Mouse (Mus musculus) adrenal gland, adult 18-20 months (tissue): ENCODE data around the gene Eid2b. TPM values are rescaled to one million over a fixed set of nuclear protein-coding genes. Genes with fewer than 3 reads are reported as not detected.
"Not testable (repeated sequence)": the region's sequence is repeated elsewhere in the genome, so short reads cannot be mapped to it uniquely, and the experiment has no call there.

ENCODE experiments used
- DNase-seq, 2 experiments: peaks; one replicate each; pipeline ENCODE4 v3.0.0; 2021 to 2022; ENCODE audit warnings: low spot score in 2 of 2
- long read RNA-seq, 2 experiments: library from polyadenylated mRNA; stranded (forward); transcript quantifications; one replicate each; pipeline ENCODE4 v2.0.0; 2021
- total RNA-seq, 2 experiments: library from RNA; stranded (reverse); gene quantifications; 1 replicate in 1 of 2; 2 replicates in 1 of 2; pipeline ENCODE4 v1.2.3; 2021

The Eid2b gene
- total RNA-seq, result 10 to 100 TPM in 1 of 2 experiments, 1 to 10 TPM in 1; 9.4 to 10.1 TPM
- long read RNA-seq, experiment 1, partial matches to known transcripts, result 0 of 2 reads
- long read RNA-seq, experiment 1, other reads (novel, unspliced or antisense), result 0 of 2 reads
- long read RNA-seq, experiment 2, transcript Eid2b-201 (1 exons, 1,751 nt), result major isoform, 28 of 28 reads
- long read RNA-seq, experiment 2, partial matches to known transcripts, result 0 of 28 reads
- long read RNA-seq, experiment 2, other reads (novel, unspliced or antisense), result 0 of 28 reads

DNA sequence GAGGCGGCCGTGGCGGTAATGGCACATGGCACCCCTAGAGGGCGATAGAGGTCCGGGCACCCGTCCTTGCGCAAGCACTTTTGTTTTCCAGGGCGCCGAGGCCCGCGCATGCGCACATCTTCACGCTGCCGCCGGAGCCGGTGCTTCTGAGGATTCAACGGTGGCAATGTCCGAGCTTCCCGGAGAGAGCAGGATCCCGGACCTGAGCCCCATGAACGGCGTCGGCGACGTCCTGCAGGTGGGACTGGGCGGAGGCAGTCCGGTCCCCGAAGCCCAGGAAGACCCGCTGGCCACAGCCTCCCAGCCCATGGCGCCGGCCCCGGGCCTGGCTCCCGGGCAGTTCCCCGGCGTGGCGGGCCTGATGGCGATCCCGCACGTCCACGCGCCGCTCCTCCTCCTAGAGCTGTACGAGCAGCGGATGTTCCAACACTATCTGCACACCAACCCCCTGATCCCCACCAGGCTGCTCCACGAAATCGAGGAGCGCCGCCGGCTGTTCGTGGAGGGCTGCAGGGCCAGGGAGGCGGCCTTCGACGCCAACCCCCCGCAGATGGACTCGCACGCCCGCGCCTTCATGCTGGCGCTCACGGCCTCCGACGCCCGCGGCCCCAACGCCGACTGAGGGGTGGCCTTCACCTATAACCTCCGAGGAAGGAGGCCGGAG lies at the start of gene Eid2b:
Gene Eid2b (plus strand): TSS at position 125 of the 664 bp plus-strand sequence.
- peak; percentile 99 for DNase-seq

DNA sequence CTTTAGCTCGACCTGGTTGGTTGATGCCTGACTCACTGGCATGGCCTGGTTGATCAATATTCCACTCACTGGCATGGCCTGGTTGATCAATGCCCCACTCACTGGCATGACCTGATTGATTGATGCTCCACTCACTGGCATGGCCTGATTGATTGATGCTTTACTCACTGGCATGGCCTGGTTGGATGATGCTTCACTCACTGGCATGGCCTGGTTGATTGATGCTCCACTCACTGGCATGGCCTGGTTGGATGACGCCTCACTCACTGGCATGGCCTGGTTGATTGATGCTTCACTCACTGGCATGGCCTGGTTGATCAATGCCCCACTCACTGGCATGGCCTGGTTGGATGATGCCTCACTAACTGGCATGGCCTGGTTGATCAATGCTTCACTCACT lies 33.6 kb upstream of the Eid2b start:
- DNase-seq, result not testable (repeated sequence)

DNA sequence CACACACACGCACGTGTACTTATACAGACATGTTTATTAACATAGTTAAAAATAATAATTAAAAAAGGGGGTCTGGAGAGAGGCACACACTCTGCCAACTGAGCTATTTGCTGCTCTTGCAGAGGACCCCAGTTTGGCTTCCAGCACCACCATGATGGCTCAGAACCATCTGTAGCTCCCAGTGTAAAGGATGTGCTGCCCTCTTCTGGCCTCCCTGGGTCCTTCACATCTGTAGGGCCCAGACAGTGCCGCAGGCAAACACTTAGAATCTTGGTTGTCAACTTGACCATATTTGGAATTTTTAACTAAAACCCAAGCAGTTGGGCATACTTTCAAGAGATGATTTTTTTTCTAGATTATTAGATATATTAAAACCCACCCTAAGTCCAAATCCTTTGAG lies 28.6 kb upstream of the Eid2b start:
- DNase-seq, result no peak

GRCm38 (mm10) chr7:28251976-28252375 lies 25.6 kb upstream of the Eid2b start:
- no peak for DNase-seq

DNA sequence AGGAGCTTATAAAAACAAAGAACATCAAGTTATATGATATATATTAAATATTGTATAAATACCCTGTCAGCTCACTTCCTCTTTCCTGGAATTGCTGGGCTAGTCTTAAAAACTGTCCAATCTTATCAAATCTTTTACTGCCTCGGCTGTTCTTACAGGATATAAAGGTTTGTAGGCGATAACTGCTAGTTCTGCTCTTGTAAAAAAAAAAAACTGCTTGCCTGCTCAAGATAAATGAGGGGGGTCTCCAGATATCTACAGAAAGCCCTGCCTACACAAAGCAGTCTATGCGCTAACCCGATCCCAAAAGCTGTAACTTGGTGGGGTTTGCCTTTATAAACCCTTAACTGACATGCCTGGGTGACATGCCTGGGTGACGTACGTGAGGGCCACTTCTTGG lies 22.9 kb upstream of the Eid2b start:
- no peak for DNase-seq

DNA sequence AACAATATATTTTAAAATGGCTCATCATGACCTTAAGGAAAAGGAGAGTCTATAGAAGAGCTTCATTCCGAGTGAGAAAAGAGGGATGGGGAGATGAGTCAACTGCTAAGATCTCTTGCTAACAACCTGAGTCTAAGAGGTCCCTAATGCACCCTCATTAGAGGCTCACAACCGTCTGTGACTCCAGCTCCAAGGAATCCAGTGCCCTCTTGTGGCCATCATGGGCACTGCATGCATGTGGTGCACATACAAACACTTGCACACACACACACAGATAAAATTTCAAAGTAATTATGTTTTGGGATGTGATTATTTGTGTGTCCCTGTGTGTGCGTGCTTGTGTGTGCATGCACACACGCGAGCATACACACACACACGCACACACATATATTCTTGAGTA lies 22.1 kb upstream of the Eid2b start:
- DNase-seq, result no peak

GRCm38 (mm10) chr7:28262861-28263260 lies 14.7 kb upstream of the Eid2b start:
- no peak for DNase-seq

DNA sequence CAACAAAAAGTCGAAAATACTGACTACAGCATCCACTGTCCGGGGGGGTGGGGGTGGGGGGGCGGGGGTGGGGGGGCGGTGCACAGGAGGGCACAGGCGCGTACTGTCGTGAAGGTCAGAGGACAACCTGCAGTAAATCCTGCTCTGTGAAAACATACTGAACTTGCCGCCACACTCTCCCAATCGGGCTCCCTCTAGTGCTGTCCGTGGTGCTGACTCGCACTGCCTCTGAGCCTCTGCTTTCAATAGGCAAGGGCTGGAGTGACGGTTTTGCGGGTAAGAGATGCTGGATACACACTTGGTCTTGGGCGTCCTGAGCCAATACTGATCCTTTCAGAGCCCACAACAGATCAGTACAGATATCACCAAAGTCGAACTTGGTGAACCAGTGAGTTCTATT lies 13.8 kb upstream of the Eid2b start:
- DNase-seq, result peak; percentile 65 to 67

DNA sequence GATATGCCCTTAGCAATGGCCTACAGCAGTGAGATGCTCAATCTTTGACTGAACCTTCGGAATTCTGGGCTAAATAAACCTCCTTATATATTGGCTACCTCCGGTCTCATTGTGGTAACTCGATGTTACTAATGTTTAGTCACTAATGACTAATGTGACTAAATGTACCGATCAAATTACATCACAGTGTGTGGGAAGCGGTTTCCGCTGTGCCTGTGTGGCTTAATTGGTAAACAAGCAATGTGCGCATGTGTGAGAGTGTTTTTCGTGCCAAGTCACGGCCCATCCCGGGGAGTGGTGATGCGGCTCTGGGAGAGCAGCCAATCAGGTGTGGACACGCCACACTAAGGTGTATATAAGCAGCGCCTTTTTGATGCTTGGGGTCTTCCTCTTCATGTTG lies 12.1 kb upstream of the Eid2b start:
- no peak for DNase-seq

GRCm38 (mm10) chr7:28267129-28268041 lies 10.2 kb upstream of the Eid2b start, which contains the start of gene Eid2:
Gene Eid2, plus strand, starts transcription at chr7:28267881.
- peak; percentile 77 to 81 for DNase-seq

GRCm38 (mm10) chr7:28268042-28268531 lies 9.5 kb upstream of the Eid2b start:
- peak; percentile 63 to 68 for DNase-seq

DNA sequence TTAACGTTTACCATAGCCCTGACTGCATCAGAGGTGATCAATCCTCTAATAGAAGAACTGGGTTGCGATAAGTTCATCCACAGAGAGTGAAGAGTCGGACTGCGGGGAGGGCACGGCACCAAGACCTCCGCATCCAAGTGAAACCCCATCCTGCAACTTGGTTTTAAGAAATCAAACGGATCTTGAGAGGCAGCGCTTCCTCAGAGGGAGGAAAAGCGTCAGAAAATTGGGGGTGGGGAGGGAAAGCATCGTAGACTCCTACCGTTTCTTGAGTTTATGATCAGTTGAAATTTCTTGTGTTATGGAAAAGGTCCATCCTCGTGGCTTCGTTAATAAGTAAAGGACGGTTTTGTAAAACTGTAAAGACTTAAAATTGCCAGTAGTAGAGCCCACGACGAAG lies 9.0 kb upstream of the Eid2b start:
- no peak for DNase-seq

GRCm38 (mm10) chr7:28269355-28269754 lies 8.2 kb upstream of the Eid2b start:
- no peak for DNase-seq

GRCm38 (mm10) chr7:28271761-28272160 lies 5.8 kb upstream of the Eid2b start:
- no peak for DNase-seq

GRCm38 (mm10) chr7:28277237-28277614 lies 313 bp upstream of the Eid2b start:
- no peak for DNase-seq

DNA sequence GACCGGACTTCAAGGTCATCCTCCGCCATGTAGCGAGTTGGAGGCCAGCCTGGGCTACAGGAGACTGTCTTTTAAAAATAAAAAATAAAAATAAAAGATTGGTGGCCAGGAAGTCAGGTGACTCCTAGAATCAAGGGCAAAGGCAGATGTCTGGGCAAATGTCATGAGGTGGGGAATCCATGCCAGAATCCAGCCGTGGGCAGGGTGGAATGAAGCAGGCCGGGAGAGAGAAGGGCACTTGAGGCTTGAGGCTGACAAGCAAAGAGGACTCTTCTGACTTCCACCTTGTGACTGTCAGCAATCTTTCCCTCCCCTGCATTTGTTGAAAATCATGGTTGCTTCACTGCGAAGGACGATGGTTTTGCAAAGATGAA lies 727 bp downstream of the Eid2b start:
- DNase-seq, result no peak

DNA sequence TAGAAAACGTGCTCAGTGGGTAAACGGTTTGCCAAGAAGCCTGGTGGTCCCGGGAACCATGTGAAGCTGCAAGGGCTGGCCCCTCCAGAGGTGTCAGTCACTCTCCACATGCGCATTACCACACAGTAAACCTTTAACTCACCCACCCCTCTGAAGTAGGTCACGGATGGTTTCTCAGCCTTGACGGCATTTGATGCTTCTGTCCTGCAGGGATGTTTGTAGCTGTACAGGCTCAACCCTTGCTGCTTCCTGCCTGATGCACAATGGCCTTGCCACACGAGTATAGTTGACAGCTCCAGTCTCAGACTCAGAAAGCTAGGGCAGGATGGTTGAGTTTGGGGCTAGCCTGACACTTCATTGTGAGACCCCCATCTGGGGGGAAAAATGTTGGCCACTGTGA lies 3.1 kb downstream of the Eid2b start:
- DNase-seq, result no peak

- DNase-seq, result no peak
Measured at GRCm38 (mm10) chr7:28290165-28290564, 12.6 kb downstream of the Eid2b start.

DNA sequence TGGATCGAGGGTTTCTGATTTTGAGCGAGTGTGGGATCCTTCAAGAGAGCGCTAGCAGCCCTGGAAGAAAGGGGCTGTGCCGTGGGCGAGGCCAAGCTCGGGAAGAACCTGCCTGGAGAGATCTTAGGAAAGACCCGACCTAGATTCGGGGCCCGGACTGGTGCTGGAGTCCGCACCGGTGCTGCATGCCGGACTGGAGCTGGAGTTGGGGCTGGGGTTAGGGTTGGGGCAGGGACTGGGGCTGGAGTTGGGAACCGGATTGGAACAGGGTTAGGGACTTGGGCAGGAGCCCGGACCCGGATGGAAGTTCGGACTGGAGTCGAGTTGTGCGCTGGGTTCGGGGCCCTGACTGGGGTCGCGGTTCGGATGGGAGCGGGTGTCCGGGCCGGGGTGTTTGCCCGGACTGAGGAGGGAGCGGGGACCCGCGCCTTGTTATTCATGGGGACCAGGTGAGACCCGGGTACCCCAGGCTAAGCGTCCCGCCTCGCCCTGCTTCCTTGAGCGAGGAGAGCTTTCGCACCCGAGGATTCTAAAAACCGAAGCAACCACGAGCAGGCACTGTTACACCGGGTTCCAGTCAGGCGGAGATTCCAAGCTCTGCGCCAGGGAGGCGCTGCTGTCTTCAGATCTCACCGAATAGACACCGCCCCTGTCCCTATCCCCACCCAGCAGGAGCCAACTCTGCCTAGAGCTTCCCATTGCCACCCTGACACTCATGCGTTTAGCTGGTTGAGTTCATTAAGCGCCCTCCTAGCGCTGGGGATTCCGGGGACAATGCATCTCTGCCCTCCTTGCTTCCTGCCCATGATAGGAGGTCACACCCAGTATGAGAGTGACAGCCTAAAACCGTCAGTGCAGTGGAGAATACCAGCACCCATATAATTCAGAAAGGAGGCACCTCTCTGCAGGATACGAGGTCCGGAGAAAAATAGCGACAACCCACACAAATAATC lies 13.4 kb downstream of the Eid2b start, which contains the start of gene Selenov:
Gene Selenov (minus strand): TSS at position 549 of the 953 bp plus-strand sequence.
- no peak for DNase-seq

DNA sequence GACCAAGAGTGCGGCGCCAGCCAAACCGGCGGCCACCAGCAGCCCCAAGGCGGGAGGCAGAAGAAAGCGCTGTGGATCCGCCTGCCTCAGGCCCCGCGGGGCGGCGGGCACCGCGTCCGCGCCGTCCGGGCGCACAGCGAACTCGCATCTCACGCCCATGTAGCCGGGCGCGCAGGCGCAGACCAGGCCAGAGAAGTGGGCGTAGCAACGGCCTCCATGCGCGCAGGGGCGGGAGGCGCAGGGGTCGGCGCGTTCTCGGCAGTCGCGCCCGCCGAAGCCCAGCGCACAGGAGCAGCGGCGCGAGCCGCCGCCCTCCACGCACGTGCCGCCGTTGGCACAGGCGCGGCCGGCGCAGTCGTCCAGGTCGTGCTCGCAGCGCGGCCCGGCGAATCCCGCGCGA lies 16.9 kb downstream of the Eid2b start:
- DNase-seq, result peak; percentile 49 to 57
